Mouse (Mus musculus): ENCODE measurements around the gene 4933402N22Rik. TPM values are rescaled to one million over a fixed set of nuclear protein-coding genes. Genes with fewer than 3 reads are reported as not detected.
"Not testable (repeated sequence)": the region's sequence is repeated elsewhere in the genome, so short reads cannot be mapped to it uniquely, and the experiment has no call there.

4933402N22Rik gene
- not detected in 2 replicates for total RNA-seq (2012; rRNA removed)

GRCm38 (mm10) chr5:11917743-11918142, at the start of gene 4933402N22Rik:
4933402N22Rik (plus strand) TSS chr5:11918043.
- DNase-seq (ENCODE audit: low read depth, low spot score); in situ Hi-C loops (cut with MboI; ENCODE audit: low sequenced_read_pairs in 2 of 2, unreplicated experiment in 2 of 2): not testable (repeated sequence)

GRCm38 (mm10) chr5:11923790-11924189, 5.9 kb downstream of the 4933402N22Rik start:
- H3K36me3 ChIP-seq (ENCODE audit: control insufficient read depth, insufficient read depth, low read length, poor library complexity, severe bottlenecking); in situ Hi-C loops (cut with MboI; ENCODE audit: low sequenced_read_pairs in 2 of 2, unreplicated experiment in 2 of 2); H3K9me3 ChIP-seq (ENCODE audit: control insufficient read depth, insufficient read depth, low read depth, low read length); DNase-seq (ENCODE audit: low read depth, low spot score); H3K9ac ChIP-seq (ENCODE audit: insufficient read depth, low read depth, low read length, poor library complexity, severe bottlenecking); H3K4me3 ChIP-seq (ENCODE audit: insufficient read depth in 1 of 2, low read depth in 1 of 2, low read length in 2 of 2, poor library complexity in 1 of 2, severe bottlenecking in 1 of 2); H3K4me1 ChIP-seq (ENCODE audit: control insufficient read depth in 2 of 2, insufficient read depth in 2 of 2, low read length in 2 of 2, poor library complexity in 1 of 2); H3K27ac ChIP-seq (ENCODE audit: insufficient read depth, low read depth, low read length, poor library complexity, severe bottlenecking): not testable (repeated sequence)

More at GRCm38 (mm10) chr5:11917743-11918142, at the start of gene 4933402N22Rik:
- H3K9me3 ChIP-seq (ENCODE audit: control insufficient read depth, insufficient read depth, low read depth, low read length); H3K36me3 ChIP-seq (ENCODE audit: control insufficient read depth, insufficient read depth, low read length, poor library complexity, severe bottlenecking); H3K27ac ChIP-seq (ENCODE audit: insufficient read depth, low read depth, low read length, poor library complexity, severe bottlenecking); H3K4me3 ChIP-seq (ENCODE audit: insufficient read depth in 1 of 2, low read depth in 1 of 2, low read length in 2 of 2, poor library complexity in 1 of 2, severe bottlenecking in 1 of 2); H3K9ac ChIP-seq (ENCODE audit: insufficient read depth, low read depth, low read length, poor library complexity, severe bottlenecking); H3K4me1 ChIP-seq (ENCODE audit: control insufficient read depth in 2 of 2, insufficient read depth in 2 of 2, low read length in 2 of 2, poor library complexity in 1 of 2): not testable (repeated sequence)

Other genes with a start within 250 kb of the 4933402N22Rik start
- not detected in 2 replicates for gene Gm8922, start 236.1 kb upstream of the 4933402N22Rik start, total RNA-seq (2012; rRNA removed)
- gene Gm8926, start 147.5 kb upstream of the 4933402N22Rik start, total RNA-seq (2012; rRNA removed), result not detected in 2 replicates
- gene Gm6465, start 72.5 kb upstream of the 4933402N22Rik start, total RNA-seq (2012; rRNA removed), result not detected in 2 replicates

All from ES-E14 (cell line).